Mouse (Mus musculus): ENCODE measurements around the gene Nr1i3. TPM values are rescaled to one million over a fixed set of nuclear protein-coding genes. Genes with fewer than 3 reads are reported as not detected.

The Nr1i3 gene
- not detected for polyA plus RNA-seq (2015; fragmentation: Illumina TruSeq; extraction: RNeasy Lipid Tissue Mini Kit (QIAGEN cat#74804); ENCODE audit: insufficient read depth, low replicate concordance)

DNA sequence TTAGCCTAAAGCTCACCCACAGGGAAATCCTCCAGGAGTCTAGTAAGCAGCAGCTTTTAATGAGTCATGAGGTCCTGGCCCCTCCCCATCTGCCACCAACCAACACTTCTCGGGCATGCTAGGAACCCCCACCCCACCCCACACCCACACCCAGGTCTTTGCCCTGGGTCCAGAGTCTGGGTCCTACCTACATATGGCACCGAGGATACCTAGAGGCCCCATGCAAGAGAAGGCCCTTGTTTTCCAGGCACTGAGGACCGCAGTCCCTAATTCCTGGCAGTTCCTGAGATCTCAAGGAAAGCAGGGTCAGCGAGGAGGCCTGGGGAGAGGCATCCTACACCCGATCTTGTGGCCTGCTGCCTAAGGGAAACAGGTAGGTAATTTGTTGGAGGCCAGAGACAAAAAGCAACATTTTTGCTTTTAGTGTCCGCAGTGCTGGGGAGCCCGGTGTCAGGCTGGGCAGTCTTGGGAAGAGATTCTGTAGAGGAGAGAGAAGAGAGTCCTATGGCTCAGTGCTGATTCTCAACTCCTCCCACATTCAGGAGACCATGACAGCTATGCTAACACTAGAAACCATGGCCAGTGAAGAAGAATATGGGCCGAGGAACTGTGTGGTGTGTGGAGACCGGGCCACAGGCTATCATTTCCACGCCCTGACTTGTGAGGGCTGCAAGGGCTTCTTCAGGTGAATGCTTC is at the start of gene Nr1i3:
Nr1i3 (plus strand) TSS at position 170 of the 696 bp plus-strand sequence.

DNA sequence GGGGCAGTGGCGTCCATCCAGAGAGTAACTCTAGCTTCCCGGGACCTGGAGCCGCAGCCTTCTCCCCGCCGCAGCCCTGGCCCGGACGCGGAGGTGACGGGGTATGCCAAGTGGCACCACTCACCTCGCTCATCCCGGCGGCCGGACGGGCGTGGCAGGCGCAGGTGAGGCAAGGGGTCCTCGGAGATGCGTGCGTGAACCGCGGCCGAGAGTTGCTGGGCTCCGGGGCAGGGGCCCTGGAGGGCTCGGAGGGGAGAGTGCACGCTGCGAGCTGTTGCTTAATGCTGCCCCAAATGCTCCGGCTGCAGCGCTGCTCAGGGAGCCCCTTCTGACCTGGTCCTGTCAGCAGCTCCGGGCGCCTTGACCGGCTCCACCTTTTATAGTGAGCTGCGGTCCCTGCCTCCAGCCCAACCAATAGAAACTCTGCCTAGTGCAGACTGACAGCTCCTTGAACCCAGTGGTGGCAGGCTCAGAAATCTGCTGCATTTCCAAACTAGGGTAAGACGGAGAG is 17.8 kb upstream of the Nr1i3 start, which contains the start of gene Pcp4l1:
Pcp4l1 (minus strand) TSS at position 382 of the 511 bp plus-strand sequence.

GRCm38 (mm10) chr1:171222238-171223155 is 8.7 kb downstream of the Nr1i3 start, which contains the start of gene Tomm40l:
Gene Tomm40l, minus strand, starts transcription at chr1:171222514.

GRCm38 (mm10) chr1:171224857-171225256 is 11.1 kb downstream of the Nr1i3 start, which contains the start of gene Apoa2:
Gene Apoa2, plus strand, starts transcription at chr1:171225054.

GRCm38 (mm10) chr1:171234126-171234525 is 20.4 kb downstream of the Nr1i3 start, which contains the start of gene Fcer1g:
Gene Fcer1g, minus strand, starts transcription at chr1:171234365.

GRCm38 (mm10) chr1:171249913-171250600 is 36.3 kb downstream of the Nr1i3 start, which contains the start of gene Adamts4:
Gene Adamts4, plus strand, starts transcription at chr1:171250421.

DNA sequence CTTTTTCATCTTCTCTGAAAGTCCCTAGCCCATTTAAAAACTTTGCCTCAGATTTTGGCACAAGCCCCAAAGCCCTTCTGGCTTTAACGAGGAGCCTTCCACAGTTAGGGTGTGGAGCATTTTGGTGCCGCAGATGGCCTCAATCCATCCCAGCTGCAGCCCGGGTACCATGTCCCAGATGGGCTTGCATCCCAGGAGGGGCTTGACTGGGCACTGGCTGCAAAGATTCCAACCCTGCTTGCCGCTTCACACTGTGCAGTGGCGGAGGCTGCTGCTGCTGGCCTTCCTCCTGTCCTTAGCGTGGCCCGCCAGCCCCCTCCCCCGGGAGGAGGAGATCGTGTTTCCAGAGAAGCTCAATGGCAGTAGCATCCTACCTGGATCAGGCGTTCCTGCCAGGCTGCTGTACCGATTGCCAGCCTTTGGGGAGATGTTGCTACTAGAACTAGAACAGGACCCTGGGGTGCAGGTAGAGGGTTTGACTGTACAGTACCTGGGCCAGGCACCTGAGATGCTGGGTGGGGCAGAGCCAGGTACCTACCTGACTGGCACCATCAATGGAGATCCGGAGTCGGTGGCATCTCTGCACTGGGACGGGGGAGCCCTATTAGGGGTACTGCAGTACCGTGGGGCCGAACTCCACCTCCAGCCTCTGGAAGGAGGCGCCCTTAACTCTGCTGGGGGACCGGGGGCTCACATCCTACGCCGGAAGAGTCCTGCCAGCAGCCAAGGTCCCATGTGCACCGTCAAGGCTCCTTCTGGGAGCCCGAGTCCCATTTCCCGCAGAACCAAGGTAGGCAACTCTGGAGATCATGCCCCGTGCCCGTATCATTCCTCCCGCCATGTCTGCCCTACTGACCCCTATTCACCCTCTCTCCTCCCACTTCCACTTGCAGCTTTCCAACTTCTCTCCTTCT is 37.2 kb downstream of the Nr1i3 start, which contains the start of gene Ndufs2:
Ndufs2 (minus strand) TSS at position 709 of the 914 bp plus-strand sequence.

DNA sequence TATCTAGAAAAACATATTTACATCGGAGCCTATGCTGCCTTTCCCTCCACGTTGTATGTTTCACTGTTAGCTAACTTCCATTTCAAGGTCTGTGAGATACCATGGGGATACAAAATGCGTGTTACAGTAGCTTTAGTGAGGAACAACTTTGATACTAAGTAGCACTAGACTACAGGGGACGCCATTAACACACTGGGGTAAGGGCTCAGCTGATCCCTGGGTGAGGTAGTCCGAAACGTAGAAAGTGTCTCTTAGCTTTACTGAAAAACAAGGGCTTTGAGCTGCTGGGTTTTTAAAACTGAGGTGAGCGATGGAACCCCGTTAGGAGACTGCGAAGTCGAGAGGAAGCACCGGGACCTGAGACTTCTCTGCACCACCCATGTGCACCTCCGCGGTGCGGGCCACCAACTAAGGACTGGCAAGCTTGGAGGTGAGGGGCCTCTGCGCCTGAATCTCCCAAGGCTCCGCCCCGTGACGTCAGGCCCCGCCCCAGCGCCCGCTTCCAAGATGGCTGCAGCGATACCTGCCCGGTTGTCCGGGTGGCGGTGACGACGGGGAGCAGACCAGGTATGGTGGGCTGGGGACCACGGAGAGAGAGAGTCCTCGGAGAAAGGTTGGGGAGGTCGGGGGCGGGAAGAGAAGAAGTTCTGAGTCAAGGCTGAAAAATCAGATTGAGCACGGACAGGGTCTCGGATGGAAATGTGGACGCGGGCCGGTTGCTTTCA is 56.2 kb downstream of the Nr1i3 start, which contains the start of gene B4galt3:
B4galt3 (plus strand) TSS at position 481 of the 725 bp plus-strand sequence.

Other genes with a start within 250 kb of the Nr1i3 start
- gene Fcgr2b, start 237.4 kb upstream of the Nr1i3 start, polyA plus RNA-seq (2015; fragmentation: Illumina TruSeq; extraction: RNeasy Lipid Tissue Mini Kit (QIAGEN cat#74804); ENCODE audit: insufficient read depth, low replicate concordance) = 241 TPM
- 32.6 TPM for gene Fcgr4, start 195.1 kb upstream of the Nr1i3 start, polyA plus RNA-seq (2015; fragmentation: Illumina TruSeq; extraction: RNeasy Lipid Tissue Mini Kit (QIAGEN cat#74804); ENCODE audit: insufficient read depth, low replicate concordance)
- gene Fcgr3, start 149.0 kb upstream of the Nr1i3 start, polyA plus RNA-seq (2015; fragmentation: Illumina TruSeq; extraction: RNeasy Lipid Tissue Mini Kit (QIAGEN cat#74804); ENCODE audit: insufficient read depth, low replicate concordance) = 94.5 TPM
- 4.5 TPM for gene Cfap126, start 100.1 kb upstream of the Nr1i3 start, polyA plus RNA-seq (2015; fragmentation: Illumina TruSeq; extraction: RNeasy Lipid Tissue Mini Kit (QIAGEN cat#74804); ENCODE audit: insufficient read depth, low replicate concordance)
- 88.5 TPM for gene Sdhc, start 63.4 kb upstream of the Nr1i3 start, polyA plus RNA-seq (2015; fragmentation: Illumina TruSeq; extraction: RNeasy Lipid Tissue Mini Kit (QIAGEN cat#74804); ENCODE audit: insufficient read depth, low replicate concordance)
- gene Mpz, start 63.3 kb upstream of the Nr1i3 start, polyA plus RNA-seq (2015; fragmentation: Illumina TruSeq; extraction: RNeasy Lipid Tissue Mini Kit (QIAGEN cat#74804); ENCODE audit: insufficient read depth, low replicate concordance) = 0.87 TPM
- 7.7 TPM for gene Pcp4l1, start 17.7 kb upstream of the Nr1i3 start, polyA plus RNA-seq (2015; fragmentation: Illumina TruSeq; extraction: RNeasy Lipid Tissue Mini Kit (QIAGEN cat#74804); ENCODE audit: insufficient read depth, low replicate concordance)
- 22.7 TPM for gene Tomm40l, start 8.5 kb downstream of the Nr1i3 start, polyA plus RNA-seq (2015; fragmentation: Illumina TruSeq; extraction: RNeasy Lipid Tissue Mini Kit (QIAGEN cat#74804); ENCODE audit: insufficient read depth, low replicate concordance)
- 1.5 TPM for gene Apoa2, start 11.1 kb downstream of the Nr1i3 start, polyA plus RNA-seq (2015; fragmentation: Illumina TruSeq; extraction: RNeasy Lipid Tissue Mini Kit (QIAGEN cat#74804); ENCODE audit: insufficient read depth, low replicate concordance)
- 360 TPM for gene Fcer1g, start 20.4 kb downstream of the Nr1i3 start, polyA plus RNA-seq (2015; fragmentation: Illumina TruSeq; extraction: RNeasy Lipid Tissue Mini Kit (QIAGEN cat#74804); ENCODE audit: insufficient read depth, low replicate concordance)
- gene Adamts4, start 36.5 kb downstream of the Nr1i3 start, polyA plus RNA-seq (2015; fragmentation: Illumina TruSeq; extraction: RNeasy Lipid Tissue Mini Kit (QIAGEN cat#74804); ENCODE audit: insufficient read depth, low replicate concordance) = 0.59 TPM
- 127 TPM for gene Ndufs2, start 37.4 kb downstream of the Nr1i3 start, polyA plus RNA-seq (2015; fragmentation: Illumina TruSeq; extraction: RNeasy Lipid Tissue Mini Kit (QIAGEN cat#74804); ENCODE audit: insufficient read depth, low replicate concordance)
- 34.0 TPM for gene B4galt3, start 56.4 kb downstream of the Nr1i3 start, polyA plus RNA-seq (2015; fragmentation: Illumina TruSeq; extraction: RNeasy Lipid Tissue Mini Kit (QIAGEN cat#74804); ENCODE audit: insufficient read depth, low replicate concordance)
- 47.6 TPM for gene Ppox, start 67.2 kb downstream of the Nr1i3 start, polyA plus RNA-seq (2015; fragmentation: Illumina TruSeq; extraction: RNeasy Lipid Tissue Mini Kit (QIAGEN cat#74804); ENCODE audit: insufficient read depth, low replicate concordance)
- gene Usp21, start 74.0 kb downstream of the Nr1i3 start, polyA plus RNA-seq (2015; fragmentation: Illumina TruSeq; extraction: RNeasy Lipid Tissue Mini Kit (QIAGEN cat#74804); ENCODE audit: insufficient read depth, low replicate concordance) = 52.7 TPM
- 87.4 TPM for gene Ufc1, start 81.1 kb downstream of the Nr1i3 start, polyA plus RNA-seq (2015; fragmentation: Illumina TruSeq; extraction: RNeasy Lipid Tissue Mini Kit (QIAGEN cat#74804); ENCODE audit: insufficient read depth, low replicate concordance)
- gene Dedd, start 115.2 kb downstream of the Nr1i3 start, polyA plus RNA-seq (2015; fragmentation: Illumina TruSeq; extraction: RNeasy Lipid Tissue Mini Kit (QIAGEN cat#74804); ENCODE audit: insufficient read depth, low replicate concordance) = 31.1 TPM
- gene Nit1, start 131.7 kb downstream of the Nr1i3 start, polyA plus RNA-seq (2015; fragmentation: Illumina TruSeq; extraction: RNeasy Lipid Tissue Mini Kit (QIAGEN cat#74804); ENCODE audit: insufficient read depth, low replicate concordance) = 43.5 TPM
- 72.7 TPM for gene Pfdn2, start 131.7 kb downstream of the Nr1i3 start, polyA plus RNA-seq (2015; fragmentation: Illumina TruSeq; extraction: RNeasy Lipid Tissue Mini Kit (QIAGEN cat#74804); ENCODE audit: insufficient read depth, low replicate concordance)
- gene Klhdc9, start 146.8 kb downstream of the Nr1i3 start, polyA plus RNA-seq (2015; fragmentation: Illumina TruSeq; extraction: RNeasy Lipid Tissue Mini Kit (QIAGEN cat#74804); ENCODE audit: insufficient read depth, low replicate concordance) = not detected
- 1.7 TPM for gene Nectin4, start 156.1 kb downstream of the Nr1i3 start, polyA plus RNA-seq (2015; fragmentation: Illumina TruSeq; extraction: RNeasy Lipid Tissue Mini Kit (QIAGEN cat#74804); ENCODE audit: insufficient read depth, low replicate concordance)
- gene Arhgap30, start 175.0 kb downstream of the Nr1i3 start, polyA plus RNA-seq (2015; fragmentation: Illumina TruSeq; extraction: RNeasy Lipid Tissue Mini Kit (QIAGEN cat#74804); ENCODE audit: insufficient read depth, low replicate concordance) = 257 TPM
- 64.6 TPM for gene Usf1, start 197.3 kb downstream of the Nr1i3 start, polyA plus RNA-seq (2015; fragmentation: Illumina TruSeq; extraction: RNeasy Lipid Tissue Mini Kit (QIAGEN cat#74804); ENCODE audit: insufficient read depth, low replicate concordance)
- gene Tstd1, start 204.9 kb downstream of the Nr1i3 start, polyA plus RNA-seq (2015; fragmentation: Illumina TruSeq; extraction: RNeasy Lipid Tissue Mini Kit (QIAGEN cat#74804); ENCODE audit: insufficient read depth, low replicate concordance) = 12.3 TPM
- gene F11r, start 223.6 kb downstream of the Nr1i3 start, polyA plus RNA-seq (2015; fragmentation: Illumina TruSeq; extraction: RNeasy Lipid Tissue Mini Kit (QIAGEN cat#74804); ENCODE audit: insufficient read depth, low replicate concordance) = 14.6 TPM